Mouse (Mus musculus): Measurements from ENCODE around the gene Serinc2. TPM values are rescaled to one million over a fixed set of nuclear protein-coding genes. Genes with fewer than 3 reads are reported as not detected.

Gene Serinc2
- total and polyA plus RNA-seq, 3 experiments: 0.08 to 0.20 TPM; not detected in 1

GRCm38 (mm10) chr4:130275823-130276105 lies 3.2 kb downstream of the Serinc2 start:
- H3K27me3 ChIP-seq (replicated peaks): peaks cover 85% of the 10 kb centered on the region
- H3K9ac ChIP-seq (ENCODE audit: insufficient read depth, low read depth): no peak overlapping the region
- dilution Hi-C loops (cut with MboI; ENCODE audit: extremely low pct_ligation_motif_present, extremely low pct_unique_long_range_greater_than_20kb, low sequenced_read_pairs) (no loop called here), in situ Hi-C loops (cut with MboI; ENCODE audit: low pct_ligation_motif_present, low pct_unique_long_range_greater_than_20kb, low sequenced_read_pairs) (no loop called here)
- H3K27ac ChIP-seq (ENCODE audit: insufficient read depth, low read depth): no peak overlapping the region
- H3K4me2 ChIP-seq (ENCODE audit: insufficient read depth, low read depth, poor library complexity, severe bottlenecking): no peak overlapping the region
- no peaks in the 10 kb centered on the region for H3K9me3 ChIP-seq (replicated peaks; ENCODE audit: low read length)
- peaks cover 0 to 1% of the 10 kb centered on the region in 2 experiments; a peak in 1 of 4 replicates for H3K4me1 ChIP-seq (ENCODE audit: control insufficient read depth in 1 of 2, insufficient read depth in 2 of 2)
- no peak overlapping the region for H3K4me3 ChIP-seq (replicated peaks in 1 of 3; ENCODE audit: low read depth in 2 of 3, low read length in 2 of 3, poor library complexity in 1 of 3)
- H3K79me2 ChIP-seq (replicated peaks; ENCODE audit: control insufficient read depth, extremely low read depth, insufficient read depth, poor library complexity, severe bottlenecking): no peaks in the 10 kb centered on the region
- no peak for DNase-seq (ENCODE audit: extremely low read depth)
- TF ChIP-seq SMC3 (IDR thresholded peaks at IDR 0.05; ENCODE audit: low read depth, low read length) (no peak), JUN (IDR thresholded peaks at IDR 0.05; ENCODE audit: insufficient read depth, low read depth, low read length) (no peak), BHLHE40 (IDR thresholded peaks at IDR 0.05; ENCODE audit: low read depth, low read length) (no peak), EP300 (IDR thresholded peaks at IDR 0.05; ENCODE audit: low read length) (no peak), POLR2A (IDR thresholded peaks at IDR 0.05; ENCODE audit: low read depth, low read length) (no peak), MAFK (IDR thresholded peaks at IDR 0.05; ENCODE audit: insufficient replicate concordance, low read length) (no peak), TBP (conservative IDR thresholded peaks at IDR 0.05; ENCODE audit: low read depth, low read length) (no peak), MAZ (IDR thresholded peaks at IDR 0.05; ENCODE audit: low read depth, low read length) (no peak), JUND (conservative IDR thresholded peaks at IDR 0.05; ENCODE audit: low read depth, low read length) (no peak), TCF12 (IDR thresholded peaks at IDR 0.05; ENCODE audit: low read depth, low read length) (no peak), ZC3H11A (IDR thresholded peaks at IDR 0.05; ENCODE audit: low read depth, low read length) (no peak)
- no peaks in the 10 kb centered on the region for H3K36me3 ChIP-seq (replicated peaks in 1 of 2; ENCODE audit: control insufficient read depth in 1 of 2, insufficient read depth in 1 of 2, low read length in 1 of 2)

GRCm38 (mm10) chr4:130275016-130275822 lies 3.8 kb downstream of the Serinc2 start:
- Histone ChIP-seq H3K27me3 (replicated peaks) (peaks cover 85% of the 10 kb centered on the region), H3K79me2 (replicated peaks; ENCODE audit: control insufficient read depth, extremely low read depth, insufficient read depth, poor library complexity, severe bottlenecking) (no peaks in the 10 kb centered on the region), H3K4me2 (ENCODE audit: insufficient read depth, low read depth, poor library complexity, severe bottlenecking) (no peak overlapping the region), H3K4me3 (replicated peaks in 1 of 3; ENCODE audit: low read depth in 2 of 3, low read length in 2 of 3, poor library complexity in 1 of 3) (no peak overlapping the region), H3K36me3 (replicated peaks in 1 of 2; ENCODE audit: control insufficient read depth in 1 of 2, insufficient read depth in 1 of 2, low read length in 1 of 2) (no peaks in the 10 kb centered on the region), H3K27ac (ENCODE audit: insufficient read depth, low read depth) (no peak overlapping the region), H3K9me3 (replicated peaks; ENCODE audit: low read length) (no peaks in the 10 kb centered on the region), H3K9ac (ENCODE audit: insufficient read depth, low read depth) (no peak overlapping the region), H3K4me1 (ENCODE audit: control insufficient read depth in 1 of 2, insufficient read depth in 2 of 2) (peaks cover 0 to 4% of the 10 kb centered on the region in 2 experiments; a peak in 2 of 4 replicates)
- in situ Hi-C loops (cut with MboI; ENCODE audit: low pct_ligation_motif_present, low pct_unique_long_range_greater_than_20kb, low sequenced_read_pairs) (no loop called here), dilution Hi-C loops (cut with MboI; ENCODE audit: extremely low pct_ligation_motif_present, extremely low pct_unique_long_range_greater_than_20kb, low sequenced_read_pairs) (no loop called here)
- TF ChIP-seq ZMIZ1 (IDR thresholded peaks at IDR 0.05; ENCODE audit: low read depth, low read length): no peak
- TF ChIP-seq EP300 (IDR thresholded peaks at IDR 0.05; ENCODE audit: low read length): no peak
- TF ChIP-seq TBP (conservative IDR thresholded peaks at IDR 0.05; ENCODE audit: low read depth, low read length): no peak
- no peak for TF ChIP-seq SMC3 (IDR thresholded peaks at IDR 0.05; ENCODE audit: low read depth, low read length)
- no peak for TF ChIP-seq NRF1 (IDR thresholded peaks at IDR 0.05; ENCODE audit: low read depth, low read length)
- no peak for TF ChIP-seq HCFC1 (IDR thresholded peaks at IDR 0.05; ENCODE audit: low read depth, low read length)
- TF ChIP-seq SIN3A (IDR thresholded peaks at IDR 0.05; ENCODE audit: low read length): no peak
- TF ChIP-seq CTCF (conservative IDR thresholded peaks at IDR 0.05 in 1 of 2, IDR thresholded peaks at IDR 0.05 in 1 of 2; ENCODE audit: low read depth in 2 of 2, low read length in 2 of 2): no peak
- no peak for TF ChIP-seq E2F4 (IDR thresholded peaks at IDR 0.05; ENCODE audit: insufficient replicate concordance, low read depth, low read length)
- TF ChIP-seq ZKSCAN1 (IDR thresholded peaks at IDR 0.05; ENCODE audit: borderline replicate concordance, low read depth, low read length): no peak
- no peak for TF ChIP-seq MAX (IDR thresholded peaks at IDR 0.05; ENCODE audit: low read length)
- no peak for TF ChIP-seq PAX5 (IDR thresholded peaks at IDR 0.05; ENCODE audit: low read length)
- TF ChIP-seq MYC (IDR thresholded peaks at IDR 0.05; ENCODE audit: low read depth, low read length): no peak
- TF ChIP-seq USF2 (conservative IDR thresholded peaks at IDR 0.05; ENCODE audit: low read depth, low read length): no peak
- no peak for DNase-seq (ENCODE audit: extremely low read depth)
